Mouse (Mus musculus) cerebellum, adult 2 months (tissue): ENCODE measurements around the gene Usp42.

ENCODE experiments used
- CTCF ChIP-seq: fragments of 200-500 bp; IDR thresholded peaks from 2 replicates; pipeline ENCODE4 v1.5.1; 2011; ENCODE audit warnings: low read depth, mild to moderate bottlenecking, control low read depth, low read length, moderate library complexity, borderline replicate concordance; ENCODE audit not compliant: insufficient read depth
- POLR2A ChIP-seq: fragments of 200-500 bp; IDR thresholded peaks from 2 replicates; pipeline ENCODE4 v1.6.1; 2011; ENCODE audit warnings: low read length, control low read depth, borderline replicate concordance; ENCODE audit not compliant: insufficient read depth

DNA sequence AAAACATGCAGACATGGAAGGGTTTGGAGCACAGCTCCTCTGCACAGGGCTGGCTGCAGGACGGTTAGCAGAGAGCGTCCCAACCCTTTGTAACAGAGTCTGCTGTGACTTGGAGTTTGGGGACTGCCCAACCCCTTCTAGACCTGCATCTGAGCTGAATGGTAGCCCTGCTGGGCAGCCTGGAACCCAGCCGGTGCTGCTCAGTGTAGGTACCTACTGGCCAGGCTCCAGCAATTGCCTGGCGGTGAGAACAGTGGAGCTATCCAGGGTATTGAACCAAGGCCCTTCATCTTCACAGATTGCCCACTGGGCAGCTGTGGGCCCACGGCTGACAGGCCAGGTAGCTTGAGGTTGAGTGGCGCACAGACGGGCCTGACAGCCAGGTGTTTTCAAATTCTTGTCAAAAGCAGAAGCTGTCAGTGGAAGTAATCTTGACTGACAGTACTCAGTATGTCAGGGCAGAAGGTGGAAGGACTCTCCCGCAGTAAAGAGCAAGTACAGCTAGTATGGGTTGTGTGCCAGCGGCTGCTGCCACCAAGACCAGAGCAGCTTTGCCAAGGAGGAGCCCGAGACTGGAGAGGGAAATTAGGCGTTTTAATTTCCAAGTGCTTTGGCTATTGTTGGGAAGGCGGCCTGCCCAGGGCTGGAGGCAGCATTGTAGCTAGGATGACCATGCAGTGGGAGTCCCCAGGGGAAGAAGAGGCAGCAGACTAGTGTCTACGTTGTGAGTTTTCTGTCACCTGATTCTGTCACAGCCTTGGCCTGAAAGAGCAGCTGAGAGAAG is 27.0 kb downstream of the Usp42 start:
- TF ChIP-seq POLR2A: no peak
- TF ChIP-seq CTCF: no peak
